Comparison of ENCODE assay signal across 9 mouse cellular contexts in genomic region chr15:98617176-98617537, GRCm38 (mm10). TPM values are rescaled to one million over a fixed set of nuclear protein-coding genes. Genes with fewer than 3 reads are reported as not detected.
A peak's percentile ranks its signal among the peaks of the same experiment; 100 is the strongest.
DNase-seq lines count a peak whose midpoint lies in the region; ATAC-seq and TF ChIP-seq lines count a peak whose summit lies in the region.
"Had no signal": no experiment of that assay in that cellular context is flagged by ENCODE, and none has a peak within 500 bp of the region (broad histone marks: within the 10 kb centered on the region; RNA-seq: fewer than 3 reads in every experiment).

No protein-coding gene starts in this region.

- DNase-seq in CD8-positive naive resting alpha-beta T cell, adult 2 months (ENCODE audit: low read depth in 2 of 2, low spot score in 2 of 2) = peak; percentile 56 to 64
- DNase-seq in adrenal gland, postnatal 10 days = peak; percentile 86
- DNase-seq in embryonic facial prominence, embryonic 11.5 days (ENCODE audit: low spot score) = peak; percentile 92
- DNase-seq in urinary bladder, postnatal 36 days (ENCODE audit: low spot score in 2 of 2) = peak; percentile 77 to 81

- peak; percentile 41; the same call in 1 of the 2 replicates for TF ChIP-seq CTCF in olfactory bulb, adult 2 months (IDR thresholded peaks at IDR 0.05; ENCODE audit: insufficient read depth, low read depth, low read length)

- H3K27ac ChIP-seq in embryonic facial prominence, embryonic 11.5 days (replicated peaks; ENCODE audit: low read depth, low read length) = no peak overlapping the region
- no peak overlapping the region for H3K27ac ChIP-seq in heart, embryonic 12.5 days (ENCODE audit: poor library complexity, severe bottlenecking)
- no peak overlapping the region for H3K27ac ChIP-seq in kidney, embryonic 16.5 days (ENCODE audit: low read length)
- no peak overlapping the region for H3K27ac ChIP-seq in liver, embryonic 15.5 days (replicated peaks)
- H3K27ac ChIP-seq in olfactory bulb, adult 2 months (ENCODE audit: insufficient read depth, low read depth, low read length) = no peak overlapping the region

- no peaks in the 10 kb centered on the region for H3K9me3 ChIP-seq in embryonic facial prominence, embryonic 11.5 days (replicated peaks; ENCODE audit: control insufficient read depth, low read length)
- H3K9me3 ChIP-seq in heart, embryonic 12.5 days (replicated peaks) = no peaks in the 10 kb centered on the region; the same call in 1 of the 2 replicates
- H3K9me3 ChIP-seq in kidney, embryonic 16.5 days (ENCODE audit: low read length) = no peaks in the 10 kb centered on the region
- no peaks in the 10 kb centered on the region for H3K9me3 ChIP-seq in liver, embryonic 15.5 days (replicated peaks)

- no peaks in the 10 kb centered on the region for H3K36me3 ChIP-seq in embryonic facial prominence, embryonic 11.5 days (replicated peaks; ENCODE audit: control insufficient read depth, insufficient read depth, low read depth, low read length)
- H3K36me3 ChIP-seq in heart, embryonic 12.5 days = no peaks in the 10 kb centered on the region
- H3K36me3 ChIP-seq in kidney, embryonic 16.5 days (ENCODE audit: insufficient read depth, low read length) = no peaks in the 10 kb centered on the region
- H3K36me3 ChIP-seq in liver, embryonic 15.5 days (replicated peaks) = no peaks in the 10 kb centered on the region

- H3K27me3 ChIP-seq in embryonic facial prominence, embryonic 11.5 days (ENCODE audit: control insufficient read depth, insufficient read depth, low read length) = no peaks in the 10 kb centered on the region
- peaks cover 15% of the 10 kb centered on the region; the same call in 1 of the 2 replicates for H3K27me3 ChIP-seq in heart, embryonic 12.5 days (replicated peaks)
- no peaks in the 10 kb centered on the region for H3K27me3 ChIP-seq in kidney, embryonic 16.5 days (ENCODE audit: insufficient read depth, low read length)
- peaks cover 49% of the 10 kb centered on the region for H3K27me3 ChIP-seq in liver, embryonic 15.5 days

- H3K4me2 ChIP-seq in embryonic facial prominence, embryonic 11.5 days (ENCODE audit: low read depth, low read length) = peak overlapping the region; percentile 2; the same call in 1 of the 2 replicates
- H3K4me2 ChIP-seq in heart, embryonic 12.5 days = peak overlapping the region; percentile 48
- H3K4me2 ChIP-seq in kidney, embryonic 16.5 days (replicated peaks; ENCODE audit: low read depth, low read length) = peak overlapping the region; percentile 36
- peak overlapping the region; percentile 46 for H3K4me2 ChIP-seq in liver, embryonic 15.5 days

- 0 out of 2 replicates have a peak overlapping the region, but pooled peaks have one; percentile 7 for H3K9ac ChIP-seq in embryonic facial prominence, embryonic 11.5 days (replicated peaks; ENCODE audit: low read length)
- 0 out of 2 replicates have a peak overlapping the region, but pooled peaks have one; percentile 29 for H3K9ac ChIP-seq in heart, embryonic 12.5 days
- peak overlapping the region; percentile 54; the same call in 1 of the 2 replicates for H3K9ac ChIP-seq in kidney, embryonic 16.5 days (replicated peaks; ENCODE audit: low read length)
- no peak overlapping the region for H3K9ac ChIP-seq in liver, embryonic 15.5 days

- H3K4me1 ChIP-seq in embryonic facial prominence, embryonic 11.5 days (ENCODE audit: control insufficient read depth, insufficient read depth, low read length) = no peaks in the 10 kb centered on the region; the same call in 1 of the 2 replicates
- peaks cover 33% of the 10 kb centered on the region for H3K4me1 ChIP-seq in heart, embryonic 12.5 days (replicated peaks)
- H3K4me1 ChIP-seq in kidney, embryonic 16.5 days (ENCODE audit: insufficient read depth, low read length) = peaks cover 14% of the 10 kb centered on the region
- H3K4me1 ChIP-seq in liver, embryonic 15.5 days (replicated peaks) = peaks cover 9% of the 10 kb centered on the region
- H3K4me1 ChIP-seq in olfactory bulb, adult 2 months (ENCODE audit: control insufficient read depth, insufficient read depth, low read length) = no peaks in the 10 kb centered on the region

- ATAC-seq in embryonic facial prominence, embryonic 11.5 days (replicated peaks; ENCODE audit: insufficient number of reproducible peaks, low FRiP score, low TSS enrichment, low read depth) = no peak
- no peak for ATAC-seq in heart, embryonic 12.5 days (ENCODE audit: insufficient number of reproducible peaks, low FRiP score)
- 0 out of 2 replicates have a peak, but pooled peaks have one; percentile 29 for ATAC-seq in kidney, embryonic 16.5 days (ENCODE audit: low FRiP score, low TSS enrichment)
- peak; percentile 32; the same call in 1 of the 2 replicates for ATAC-seq in liver, embryonic 15.5 days (ENCODE audit: insufficient read depth)

- TF ChIP-seq POLR2A in olfactory bulb, adult 2 months (IDR thresholded peaks at IDR 0.05; ENCODE audit: insufficient read depth, low read depth, low read length) = no peak

- no peak overlapping the region for H3K4me3 ChIP-seq in embryonic facial prominence, embryonic 11.5 days (ENCODE audit: low read depth, low read length)
- no peak overlapping the region for H3K4me3 ChIP-seq in heart, embryonic 12.5 days
- no peak overlapping the region for H3K4me3 ChIP-seq in kidney, embryonic 16.5 days (ENCODE audit: low read length)
- H3K4me3 ChIP-seq in liver, embryonic 15.5 days (replicated peaks) = no peak overlapping the region
- no peak overlapping the region for H3K4me3 ChIP-seq in olfactory bulb, adult 2 months (ENCODE audit: insufficient read depth, low read depth, low read length)

- 1% methylated on average over 12 of the region's 12 CpGs for WGBS in embryonic facial prominence, embryonic 11.5 days
- under 1% methylated on average over 12 of the region's 12 CpGs for WGBS in heart, embryonic 12.5 days
- 2% methylated on average over 12 of the region's 12 CpGs for WGBS in kidney, embryonic 16.5 days
- under 1% methylated on average over 12 of the region's 12 CpGs for WGBS in liver, embryonic 15.5 days (ENCODE audit: insufficient replicate concordance)
- WGBS in olfactory bulb, adult 2 months = under 1% methylated on average over 12 of the region's 12 CpGs

RNA-seq across cellular contexts. Expression of gene Adcy6, which starts 7.3 kb away (rescaled TPM):
- 100 to 1,000 TPM in 1 of 2 experiments, 10 to 100 TPM in 1; 83.5 to 101 TPM for total RNA-seq in adrenal gland, postnatal 10 days (2021)
- polyA plus RNA-seq in embryonic facial prominence, embryonic 11.5 days (2014; fragmentation: Nextera tagmentation; extraction: Ambion mirVana) = 8.4 and 10.4 TPM in 2 replicates
- 46.7 and 46.8 TPM in 2 replicates for polyA plus RNA-seq in heart, embryonic 12.5 days (2016; fragmentation: Nextera tagmentation; extraction: Ambion mirVana)
- polyA plus RNA-seq in kidney, embryonic 16.5 days (2015; fragmentation: Nextera tagmentation; extraction: Ambion mirVana) = 24.4 and 26.0 TPM in 2 replicates
- polyA plus RNA-seq in liver, embryonic 15.5 days (2015; fragmentation: Nextera tagmentation; extraction: Ambion mirVana) = 6.6 and 6.9 TPM in 2 replicates
- polyA plus RNA-seq in olfactory bulb, adult 2 months (2012; ENCODE audit: insufficient read depth, insufficient read length, low replicate concordance, missing spikeins) = 87.5 TPM in 1 of 2 replicates, not detected in the other

RNA-seq across cellular contexts. Expression of gene Cacnb3, which starts 13.5 kb away (rescaled TPM):
- 10 to 100 TPM; 12.6 to 18.8 TPM for total RNA-seq in adrenal gland, postnatal 10 days (2021)
- polyA plus RNA-seq in embryonic facial prominence, embryonic 11.5 days (2014; fragmentation: Nextera tagmentation; extraction: Ambion mirVana) = 32.3 and 33.4 TPM in 2 replicates
- 9.5 and 10.3 TPM in 2 replicates for polyA plus RNA-seq in heart, embryonic 12.5 days (2016; fragmentation: Nextera tagmentation; extraction: Ambion mirVana)
- 34.4 and 34.9 TPM in 2 replicates for polyA plus RNA-seq in kidney, embryonic 16.5 days (2015; fragmentation: Nextera tagmentation; extraction: Ambion mirVana)
- polyA plus RNA-seq in liver, embryonic 15.5 days (2015; fragmentation: Nextera tagmentation; extraction: Ambion mirVana) = 0.52 and 0.96 TPM in 2 replicates
- not detected in 2 replicates for polyA plus RNA-seq in olfactory bulb, adult 2 months (2012; ENCODE audit: insufficient read depth, insufficient read length, low replicate concordance, missing spikeins)

RNA-seq across cellular contexts. Expression of gene Ddx23, which starts 45.5 kb away (rescaled TPM):
- total RNA-seq in adrenal gland, postnatal 10 days (2021) = 10 to 100 TPM; 55.5 to 72.4 TPM
- 20.8 and 22.0 TPM in 2 replicates for polyA plus RNA-seq in embryonic facial prominence, embryonic 11.5 days (2014; fragmentation: Nextera tagmentation; extraction: Ambion mirVana)
- 15.0 and 16.4 TPM in 2 replicates for polyA plus RNA-seq in heart, embryonic 12.5 days (2016; fragmentation: Nextera tagmentation; extraction: Ambion mirVana)
- 19.0 and 27.1 TPM in 2 replicates for polyA plus RNA-seq in kidney, embryonic 16.5 days (2015; fragmentation: Nextera tagmentation; extraction: Ambion mirVana)
- polyA plus RNA-seq in liver, embryonic 15.5 days (2015; fragmentation: Nextera tagmentation; extraction: Ambion mirVana) = 9.5 and 10.2 TPM in 2 replicates
- polyA plus RNA-seq in olfactory bulb, adult 2 months (2012; ENCODE audit: insufficient read depth, insufficient read length, low replicate concordance, missing spikeins) = not detected in 2 replicates

RNA-seq across cellular contexts. Expression of gene 4930415O20Rik, which starts 46.4 kb away (rescaled TPM):
- 1 to 10 TPM in 1 of 2 experiments, under 1 TPM in 1; 0.58 to 1.2 TPM for total RNA-seq in adrenal gland, postnatal 10 days (2021)
- polyA plus RNA-seq in embryonic facial prominence, embryonic 11.5 days (2014; fragmentation: Nextera tagmentation; extraction: Ambion mirVana) = not detected in 2 replicates
- not detected in 2 replicates for polyA plus RNA-seq in heart, embryonic 12.5 days (2016; fragmentation: Nextera tagmentation; extraction: Ambion mirVana)
- polyA plus RNA-seq in kidney, embryonic 16.5 days (2015; fragmentation: Nextera tagmentation; extraction: Ambion mirVana) = 0.41 and 0.69 TPM in 2 replicates
- polyA plus RNA-seq in liver, embryonic 15.5 days (2015; fragmentation: Nextera tagmentation; extraction: Ambion mirVana) = not detected in 2 replicates
- polyA plus RNA-seq in olfactory bulb, adult 2 months (2012; ENCODE audit: insufficient read depth, insufficient read length, low replicate concordance, missing spikeins) = not detected in 2 replicates
- total RNA-seq: left cerebral cortex, adult 8-10 months had no signal

RNA-seq across cellular contexts. Expression of gene Ccnt1, which starts 46.4 kb away (rescaled TPM):
- 10 to 100 TPM; 41.5 to 50.0 TPM for total RNA-seq in adrenal gland, postnatal 10 days (2021)
- polyA plus RNA-seq in embryonic facial prominence, embryonic 11.5 days (2014; fragmentation: Nextera tagmentation; extraction: Ambion mirVana) = 61.4 and 61.8 TPM in 2 replicates
- 37.9 and 39.5 TPM in 2 replicates for polyA plus RNA-seq in heart, embryonic 12.5 days (2016; fragmentation: Nextera tagmentation; extraction: Ambion mirVana)
- 64.4 and 76.4 TPM in 2 replicates for polyA plus RNA-seq in kidney, embryonic 16.5 days (2015; fragmentation: Nextera tagmentation; extraction: Ambion mirVana)
- polyA plus RNA-seq in liver, embryonic 15.5 days (2015; fragmentation: Nextera tagmentation; extraction: Ambion mirVana) = 25.1 and 28.2 TPM in 2 replicates
- 109 TPM in 1 of 2 replicates, not detected in the other for polyA plus RNA-seq in olfactory bulb, adult 2 months (2012; ENCODE audit: insufficient read depth, insufficient read length, low replicate concordance, missing spikeins)

Comparison
In these comparisons a context has a peak if more than half of its experiments do, and no peak if none do; other contexts are left out.
1. ATAC-seq: peak in kidney, embryonic 16.5 days (single experiment) and liver, embryonic 15.5 days (single experiment); none in embryonic facial prominence, embryonic 11.5 days (single experiment) and heart, embryonic 12.5 days (single experiment).
2. Peak in every context shown above with its lines, with median percentiles within 50 percentile points of each other: DNase-seq and H3K4me2 ChIP-seq.